Mouse (Mus musculus): Measurements from ENCODE around the gene Capn11. TPM values are rescaled to one million over a fixed set of nuclear protein-coding genes. Genes with fewer than 3 reads are reported as not detected.
A peak's percentile ranks its signal among the peaks of the same experiment; 100 is the strongest.

The Capn11 gene
- polyA plus RNA-seq, 1 experiment from 2014 or later, result not detected

DNA sequence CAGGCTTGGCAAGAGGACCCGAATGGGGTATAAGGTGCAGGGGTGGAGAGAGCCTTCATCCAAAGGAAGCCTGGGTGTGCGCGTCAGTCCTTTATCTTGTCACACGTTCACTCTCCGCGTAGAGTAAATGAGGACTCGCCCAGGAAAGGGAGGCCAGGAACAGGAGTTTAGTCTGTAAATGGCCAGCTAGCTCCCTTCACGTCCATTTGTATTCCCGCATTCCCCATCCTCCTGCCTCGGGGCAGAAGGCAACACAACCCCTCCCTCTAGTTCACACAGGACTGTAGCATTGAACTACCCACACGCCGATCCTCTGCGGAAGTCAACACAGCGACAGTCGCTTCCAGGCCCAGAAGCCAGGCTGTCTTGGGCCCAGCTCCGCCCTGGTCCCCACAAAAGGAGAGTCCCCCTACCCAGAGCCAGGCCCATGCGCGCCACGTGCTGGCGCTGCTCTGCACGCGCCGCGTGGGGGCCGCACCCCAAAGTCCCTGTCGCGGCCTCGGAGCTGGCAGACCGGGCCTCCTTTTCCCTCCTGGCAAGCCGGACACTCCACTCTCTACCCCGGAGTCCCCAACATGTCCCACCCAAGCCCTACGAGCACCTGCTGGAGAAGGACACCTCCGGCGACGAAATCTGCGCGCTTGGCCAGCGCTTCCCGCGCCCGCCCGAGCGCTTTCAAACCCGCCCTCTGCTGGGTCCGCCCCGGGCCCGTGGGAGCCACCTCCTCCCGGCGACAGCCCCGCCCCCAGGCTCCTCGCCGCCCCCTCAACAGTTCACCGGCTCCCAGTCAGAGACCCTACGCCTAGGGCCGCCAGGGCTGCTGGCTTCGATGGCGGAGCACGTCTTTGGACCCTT is 64.0 kb downstream of the Capn11 start:
- Histone ChIP-seq H3K4me3 (ENCODE audit: low read depth, low read length) (peak overlapping the region; percentile 58), H3K4me1 (ENCODE audit: control insufficient read depth, insufficient read depth, low read length) (peaks cover 47% of the 10 kb centered on the region), H3K9me3 (ENCODE audit: control insufficient read depth, low read depth, low read length) (no peaks in the 10 kb centered on the region), H3K27me3 (ENCODE audit: control insufficient read depth, insufficient read depth, low read length) (no peaks in the 10 kb centered on the region), H3K36me3 (ENCODE audit: control insufficient read depth, insufficient read depth, low read length) (no peaks in the 10 kb centered on the region), H3K9ac (replicated peaks; ENCODE audit: low read depth, low read length) (peak overlapping the region; percentile 38), H3K4me2 (replicated peaks; ENCODE audit: low read depth, low read length) (peak overlapping the region; percentile 99), H3K27ac (ENCODE audit: low read length) (peak overlapping the region; percentile 21; the same call in 1 of the 2 replicates)
- 2% methylated on average over 57 of the region's 58 CpGs for WGBS
- ATAC-seq (ENCODE audit: insufficient number of reproducible peaks, insufficient read depth, low FRiP score, low read depth), result peak; percentile 59; the same call in 1 of the 2 replicates

DNA sequence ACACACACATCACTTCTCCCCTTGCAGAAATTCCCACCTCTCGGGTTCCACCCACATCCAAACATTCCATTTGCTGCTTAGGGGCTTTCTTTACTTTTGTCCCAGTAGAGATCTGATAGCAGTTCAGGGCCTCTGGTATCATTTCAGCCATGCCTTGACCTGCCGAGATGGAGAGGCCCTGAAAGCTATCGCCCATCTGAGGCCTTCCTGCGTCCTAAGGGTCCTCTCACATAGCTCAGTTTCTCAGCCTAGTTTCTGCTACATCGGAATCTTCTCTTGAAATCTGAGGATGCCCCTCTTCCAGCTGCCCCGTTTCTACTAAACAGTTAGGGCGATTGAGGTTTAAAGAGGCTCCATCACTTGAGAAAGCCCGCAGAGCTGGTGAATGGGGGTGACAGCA is 64.9 kb downstream of the Capn11 start:
- no peaks in the 10 kb centered on the region for H3K36me3 ChIP-seq (ENCODE audit: control insufficient read depth, insufficient read depth, low read length)
- H3K4me3 ChIP-seq (ENCODE audit: low read depth, low read length), result peak overlapping the region; percentile 58
- H3K9ac ChIP-seq (replicated peaks; ENCODE audit: low read depth, low read length), result no peak overlapping the region; the same call in 1 of the 2 replicates
- 33% methylated on average over 8 of the region's 8 CpGs for WGBS
- H3K27me3 ChIP-seq (ENCODE audit: control insufficient read depth, insufficient read depth, low read length), result no peaks in the 10 kb centered on the region
- H3K4me2 ChIP-seq (replicated peaks; ENCODE audit: low read depth, low read length), result peak overlapping the region; percentile 99
- no peak overlapping the region for H3K27ac ChIP-seq (ENCODE audit: low read length)
- peaks cover 40% of the 10 kb centered on the region for H3K4me1 ChIP-seq (ENCODE audit: control insufficient read depth, insufficient read depth, low read length)
- no peak for ATAC-seq (ENCODE audit: insufficient number of reproducible peaks, insufficient read depth, low FRiP score, low read depth)
- no peaks in the 10 kb centered on the region for H3K9me3 ChIP-seq (ENCODE audit: control insufficient read depth, low read depth, low read length)

- ATAC-seq (ENCODE audit: insufficient number of reproducible peaks, insufficient read depth, low FRiP score, low read depth), result peak; percentile 38; the same call in 1 of the 2 replicates
- no peak overlapping the region; the same call in 1 of the 2 replicates for H3K9ac ChIP-seq (replicated peaks; ENCODE audit: low read depth, low read length)
Measured at GRCm38 (mm10) chr17:45593479-45593878, 65.6 kb downstream of the Capn11 start.

DNA sequence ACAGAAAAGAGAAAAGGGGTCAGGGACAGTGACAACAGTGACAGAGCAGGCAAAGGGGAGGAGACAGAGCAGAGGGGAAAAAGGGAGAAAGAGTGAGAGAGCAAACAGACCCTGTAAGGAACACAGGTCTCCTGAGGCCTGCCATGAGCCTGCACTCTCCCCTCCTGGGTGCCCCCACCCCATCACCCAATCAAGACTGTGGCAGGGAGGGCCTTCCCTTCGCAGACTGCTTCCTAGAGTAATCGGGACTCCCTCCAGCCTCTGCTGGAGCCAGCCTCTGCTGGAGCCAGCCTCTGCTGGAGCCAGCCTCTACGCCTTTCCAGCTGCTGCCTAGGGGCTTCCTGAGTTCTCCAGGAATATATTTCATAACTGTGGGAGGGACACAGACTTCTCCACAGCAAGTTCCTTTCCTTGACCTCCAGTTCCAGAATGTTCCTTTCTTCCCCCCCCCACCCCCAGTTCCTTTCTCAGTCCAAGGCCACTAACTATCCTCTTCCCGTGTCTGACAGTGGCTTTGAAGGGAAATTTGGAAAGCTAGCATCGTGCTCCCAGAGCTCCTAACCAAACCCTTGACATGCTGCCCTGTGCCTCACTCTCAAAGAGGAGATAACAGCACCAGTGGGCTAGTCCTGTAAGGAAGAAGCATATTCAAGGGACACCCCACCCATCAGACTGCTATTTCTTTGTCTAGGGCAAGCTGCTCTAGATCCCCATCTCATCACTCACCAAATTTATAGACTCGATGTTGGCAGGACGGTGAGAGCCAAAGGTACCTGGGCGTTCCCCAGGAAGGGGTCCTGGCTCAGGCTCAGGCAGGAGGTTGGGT is 66.3 kb downstream of the Capn11 start:
- ATAC-seq (ENCODE audit: insufficient number of reproducible peaks, insufficient read depth, low FRiP score, low read depth), result no peak
- 45% methylated on average over 8 of the region's 8 CpGs for WGBS
- no peak overlapping the region for H3K27ac ChIP-seq (ENCODE audit: low read length)
- H3K36me3 ChIP-seq (ENCODE audit: control insufficient read depth, insufficient read depth, low read length), result no peaks in the 10 kb centered on the region
- no peaks in the 10 kb centered on the region for H3K27me3 ChIP-seq (ENCODE audit: control insufficient read depth, insufficient read depth, low read length)
- peaks cover 38% of the 10 kb centered on the region for H3K4me1 ChIP-seq (ENCODE audit: control insufficient read depth, insufficient read depth, low read length)
- no peak overlapping the region for H3K4me3 ChIP-seq (ENCODE audit: low read depth, low read length)
- H3K9ac ChIP-seq (replicated peaks; ENCODE audit: low read depth, low read length), result no peak overlapping the region; the same call in 1 of the 2 replicates
- H3K4me2 ChIP-seq (replicated peaks; ENCODE audit: low read depth, low read length), result peak overlapping the region; percentile 99
- H3K9me3 ChIP-seq (ENCODE audit: control insufficient read depth, low read depth, low read length), result no peaks in the 10 kb centered on the region

More at GRCm38 (mm10) chr17:45593479-45593878, 65.6 kb downstream of the Capn11 start:
- Histone ChIP-seq H3K4me1 (ENCODE audit: control insufficient read depth, insufficient read depth, low read length) (peaks cover 38% of the 10 kb centered on the region), H3K36me3 (ENCODE audit: control insufficient read depth, insufficient read depth, low read length) (no peaks in the 10 kb centered on the region), H3K27me3 (ENCODE audit: control insufficient read depth, insufficient read depth, low read length) (no peaks in the 10 kb centered on the region), H3K4me3 (ENCODE audit: low read depth, low read length) (no peak overlapping the region), H3K4me2 (replicated peaks; ENCODE audit: low read depth, low read length) (peak overlapping the region; percentile 99), H3K9me3 (ENCODE audit: control insufficient read depth, low read depth, low read length) (no peaks in the 10 kb centered on the region), H3K27ac (ENCODE audit: low read length) (no peak overlapping the region)
- 27% methylated on average over 8 of the region's 8 CpGs for WGBS

- Histone ChIP-seq H3K27ac (ENCODE audit: low read length) (no peak overlapping the region), H3K9ac (replicated peaks; ENCODE audit: low read depth, low read length) (no peak overlapping the region; the same call in 1 of the 2 replicates), H3K27me3 (ENCODE audit: control insufficient read depth, insufficient read depth, low read length) (no peaks in the 10 kb centered on the region), H3K9me3 (ENCODE audit: control insufficient read depth, low read depth, low read length) (no peaks in the 10 kb centered on the region), H3K4me3 (ENCODE audit: low read depth, low read length) (no peak overlapping the region), H3K4me1 (ENCODE audit: control insufficient read depth, insufficient read depth, low read length) (peaks cover 35% of the 10 kb centered on the region), H3K4me2 (replicated peaks; ENCODE audit: low read depth, low read length) (0 out of 2 replicates have a peak overlapping the region, but pooled peaks have one; percentile 10), H3K36me3 (ENCODE audit: control insufficient read depth, insufficient read depth, low read length) (no peaks in the 10 kb centered on the region)
- no peak for ATAC-seq (ENCODE audit: insufficient number of reproducible peaks, insufficient read depth, low FRiP score, low read depth)
- WGBS, result 59% methylated on average over 16 of the region's 16 CpGs
Measured at GRCm38 (mm10) chr17:45591701-45592605, 67.2 kb downstream of the Capn11 start.

DNA sequence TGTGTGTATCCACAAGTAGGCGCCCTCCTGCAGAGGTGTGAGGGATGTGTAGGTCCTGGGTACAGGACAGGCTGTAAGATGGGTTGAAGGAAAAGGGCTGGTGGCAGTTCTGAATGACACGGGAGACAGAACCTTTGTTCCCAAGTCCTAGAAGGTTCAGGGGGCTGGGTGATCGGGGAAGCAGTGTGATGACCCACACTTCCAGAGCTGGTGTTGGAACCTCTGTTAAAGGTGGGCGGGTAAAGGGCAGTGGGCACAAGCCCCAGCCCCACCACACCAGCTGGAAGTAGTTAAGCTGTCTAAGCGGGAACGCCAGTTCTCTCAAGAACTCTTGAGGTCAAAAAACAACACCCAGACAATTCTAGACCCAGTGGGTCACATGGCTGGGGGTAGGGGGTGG is 68.7 kb downstream of the Capn11 start:
- no peak overlapping the region for H3K4me2 ChIP-seq (replicated peaks; ENCODE audit: low read depth, low read length)
- H3K4me1 ChIP-seq (ENCODE audit: control insufficient read depth, insufficient read depth, low read length), result peaks cover 38% of the 10 kb centered on the region
- 74% methylated on average over 6 of the region's 6 CpGs for WGBS
- no peak overlapping the region for H3K9ac ChIP-seq (replicated peaks; ENCODE audit: low read depth, low read length)
- no peaks in the 10 kb centered on the region for H3K27me3 ChIP-seq (ENCODE audit: control insufficient read depth, insufficient read depth, low read length)
- ATAC-seq (ENCODE audit: insufficient number of reproducible peaks, insufficient read depth, low FRiP score, low read depth), result no peak
- H3K4me3 ChIP-seq (ENCODE audit: low read depth, low read length), result no peak overlapping the region
- H3K27ac ChIP-seq (ENCODE audit: low read length), result no peak overlapping the region
- no peaks in the 10 kb centered on the region for H3K9me3 ChIP-seq (ENCODE audit: control insufficient read depth, low read depth, low read length)
- H3K36me3 ChIP-seq (ENCODE audit: control insufficient read depth, insufficient read depth, low read length), result no peaks in the 10 kb centered on the region; the same call in 1 of the 2 replicates

DNA sequence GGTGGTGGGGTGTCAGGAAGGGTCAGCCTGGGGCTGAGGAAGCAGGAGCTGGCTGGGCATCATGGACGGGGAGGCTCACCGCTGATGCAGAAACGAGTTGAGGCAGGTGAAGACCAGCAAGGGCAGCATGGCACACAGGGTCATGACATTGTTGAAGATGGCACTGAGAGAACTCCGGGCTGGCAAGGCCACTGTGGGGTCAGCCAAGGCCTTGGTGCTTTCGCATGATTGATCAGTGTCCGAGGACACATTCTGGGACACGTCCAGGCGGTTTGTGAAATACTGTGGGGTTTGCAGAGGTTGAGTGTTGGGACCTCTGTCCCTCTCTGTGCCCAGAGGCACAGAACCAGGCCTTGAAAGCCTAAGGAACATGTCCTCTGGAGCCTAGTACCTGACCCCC is 69.3 kb downstream of the Capn11 start:
- H3K4me3 ChIP-seq (ENCODE audit: low read depth, low read length), result no peak overlapping the region
- H3K9me3 ChIP-seq (ENCODE audit: control insufficient read depth, low read depth, low read length), result no peaks in the 10 kb centered on the region
- H3K36me3 ChIP-seq (ENCODE audit: control insufficient read depth, insufficient read depth, low read length), result no peaks in the 10 kb centered on the region; the same call in 1 of the 2 replicates
- no peak overlapping the region for H3K4me2 ChIP-seq (replicated peaks; ENCODE audit: low read depth, low read length)
- WGBS, result 93% methylated on average over 8 of the region's 8 CpGs
- no peak for ATAC-seq (ENCODE audit: insufficient number of reproducible peaks, insufficient read depth, low FRiP score, low read depth)
- H3K27me3 ChIP-seq (ENCODE audit: control insufficient read depth, insufficient read depth, low read length), result no peaks in the 10 kb centered on the region
- H3K9ac ChIP-seq (replicated peaks; ENCODE audit: low read depth, low read length), result no peak overlapping the region
- no peak overlapping the region for H3K27ac ChIP-seq (ENCODE audit: low read length)
- peaks cover 42% of the 10 kb centered on the region for H3K4me1 ChIP-seq (ENCODE audit: control insufficient read depth, insufficient read depth, low read length)

Measured in stomach, embryonic 14.5 days (tissue).